Mouse (Mus musculus): Measurements from ENCODE around the gene Ttc7b. TPM values are rescaled to one million over a fixed set of nuclear protein-coding genes. Genes with fewer than 3 reads are reported as not detected.

The Ttc7b gene
- polyA plus RNA-seq, 1 experiment from 2014 or later, result 8.5 TPM

DNA sequence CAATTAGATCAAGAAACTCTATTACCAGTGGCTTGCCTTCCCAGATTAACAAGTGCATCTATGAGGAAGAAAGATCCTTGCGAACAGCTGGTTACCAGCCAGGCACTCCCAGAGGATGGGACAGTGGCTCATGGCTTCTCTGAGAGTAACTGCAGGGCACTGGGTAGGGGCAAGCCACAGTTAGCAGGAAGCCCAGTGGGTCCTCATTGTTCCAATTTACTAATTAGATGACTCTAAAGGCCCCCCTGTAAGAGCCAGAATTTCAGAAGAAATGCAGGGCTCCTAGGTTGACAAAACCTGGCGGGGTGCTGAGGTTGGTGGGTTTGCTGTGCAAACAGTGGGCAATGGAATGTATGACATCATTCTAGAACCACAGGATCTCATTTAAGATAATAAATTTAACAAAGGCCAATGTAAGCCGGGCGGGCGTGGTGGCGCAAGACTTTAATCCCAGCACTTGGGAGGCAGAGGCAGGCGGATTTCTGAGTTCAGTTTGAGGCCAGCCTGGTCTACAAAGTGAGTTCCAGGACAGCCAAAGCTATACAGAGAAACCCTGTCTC is 179.6 kb downstream of the Ttc7b start:
- ATAC-seq (ENCODE audit: low FRiP score, low TSS enrichment) (no peak), DNase-seq (no peak)
- Histone ChIP-seq H3K9ac (replicated peaks; ENCODE audit: low read length) (no peak overlapping the region), H3K27me3 (ENCODE audit: control insufficient read depth, insufficient read depth, low read length) (no peaks in the 10 kb centered on the region), H3K27ac (replicated peaks; ENCODE audit: low read depth, low read length) (no peak overlapping the region), H3K4me3 (replicated peaks; ENCODE audit: low read depth, low read length) (no peak overlapping the region), H3K4me2 (ENCODE audit: low read length) (no peak overlapping the region), H3K9me3 (ENCODE audit: control insufficient read depth, low read length) (no peaks in the 10 kb centered on the region), H3K36me3 (ENCODE audit: control insufficient read depth, insufficient read depth, low read length) (0 out of 2 replicates have a peak, but pooled peaks cover 3% of the 10 kb centered on the region), H3K4me1 (ENCODE audit: control insufficient read depth, insufficient read depth, low read length) (peaks cover 14% of the 10 kb centered on the region)
- 85% methylated on average over 7 of the region's 7 CpGs for WGBS

DNA sequence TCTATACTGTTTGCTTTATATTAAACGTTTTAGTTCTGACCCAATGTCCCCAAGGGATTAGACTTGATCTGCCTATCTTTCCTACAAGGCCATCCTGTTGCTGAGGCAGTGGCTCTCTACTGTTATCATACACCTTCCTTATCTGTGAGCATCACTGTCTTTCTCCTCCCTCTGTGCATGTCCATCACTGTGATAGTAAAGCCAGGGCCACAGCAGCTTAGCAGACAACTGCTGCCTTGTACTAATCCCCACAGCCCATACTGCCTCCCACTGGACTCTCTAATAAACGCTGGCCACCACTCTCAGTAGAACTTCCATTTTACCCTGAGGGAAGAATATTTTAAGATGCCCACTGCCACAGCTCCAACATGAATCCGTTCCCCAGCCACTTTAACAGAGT is 182.6 kb downstream of the Ttc7b start:
- H3K4me2 ChIP-seq (ENCODE audit: low read length), result no peak overlapping the region
- peak; percentile 74 for DNase-seq
- H3K4me3 ChIP-seq (replicated peaks; ENCODE audit: low read depth, low read length), result no peak overlapping the region
- peak overlapping the region; percentile 68 for H3K27ac ChIP-seq (replicated peaks; ENCODE audit: low read depth, low read length)
- H3K9me3 ChIP-seq (ENCODE audit: control insufficient read depth, low read length), result no peaks in the 10 kb centered on the region
- peaks cover 14% of the 10 kb centered on the region for H3K4me1 ChIP-seq (ENCODE audit: control insufficient read depth, insufficient read depth, low read length)
- ATAC-seq (ENCODE audit: low FRiP score, low TSS enrichment), result peak; percentile 68
- H3K36me3 ChIP-seq (ENCODE audit: control insufficient read depth, insufficient read depth, low read length), result no peaks in the 10 kb centered on the region
- no peaks in the 10 kb centered on the region for H3K27me3 ChIP-seq (ENCODE audit: control insufficient read depth, insufficient read depth, low read length)
- WGBS, result 26% methylated on average over 3 of the region's 3 CpGs
- H3K9ac ChIP-seq (replicated peaks; ENCODE audit: low read length), result no peak overlapping the region

DNA sequence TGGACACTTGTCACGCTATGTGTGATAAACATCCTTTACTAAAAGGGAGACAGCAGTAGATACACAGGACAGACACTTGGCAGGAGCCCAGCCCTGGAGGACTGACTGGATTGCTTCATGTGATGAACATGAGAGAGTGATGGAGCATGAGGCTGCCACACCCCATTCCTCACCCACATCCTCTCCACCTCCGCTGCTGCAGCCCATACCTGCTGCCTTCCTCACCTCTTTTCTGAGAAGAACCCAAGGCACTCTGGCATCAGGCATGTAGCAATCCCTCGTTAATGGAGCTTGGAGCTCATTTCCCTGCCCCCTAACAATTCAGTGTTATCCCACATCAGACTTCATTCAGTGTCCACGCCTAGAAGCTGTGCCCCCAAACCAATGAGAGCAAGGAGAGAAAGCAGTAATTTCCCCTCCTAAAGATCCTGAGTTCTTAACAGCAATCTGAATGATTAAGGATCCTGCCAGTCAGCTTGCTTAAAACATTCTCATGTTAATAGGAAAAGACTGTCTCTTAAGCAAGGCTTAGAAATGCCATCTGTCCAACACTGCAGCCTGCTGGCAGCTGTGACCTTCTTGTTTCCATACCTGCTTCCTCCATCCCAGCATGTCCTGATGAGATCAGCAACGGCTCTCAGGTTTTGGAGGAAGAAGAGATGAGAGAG is 183.1 kb downstream of the Ttc7b start:
- Histone ChIP-seq H3K4me1 (ENCODE audit: control insufficient read depth, insufficient read depth, low read length) (peaks cover 14% of the 10 kb centered on the region), H3K9me3 (ENCODE audit: control insufficient read depth, low read length) (no peaks in the 10 kb centered on the region), H3K27me3 (ENCODE audit: control insufficient read depth, insufficient read depth, low read length) (no peaks in the 10 kb centered on the region), H3K27ac (replicated peaks; ENCODE audit: low read depth, low read length) (peak overlapping the region; percentile 68), H3K4me3 (replicated peaks; ENCODE audit: low read depth, low read length) (no peak overlapping the region), H3K4me2 (ENCODE audit: low read length) (no peak overlapping the region), H3K36me3 (ENCODE audit: control insufficient read depth, insufficient read depth, low read length) (no peaks in the 10 kb centered on the region), H3K9ac (replicated peaks; ENCODE audit: low read length) (no peak overlapping the region)
- 37% methylated on average over 5 of the region's 5 CpGs for whole genome bisulfite sequencing
- ATAC-seq (ENCODE audit: low FRiP score, low TSS enrichment) (peak; percentile 79; the same call in 1 of the 2 replicates), DNase-seq (peak; percentile 79)

DNA sequence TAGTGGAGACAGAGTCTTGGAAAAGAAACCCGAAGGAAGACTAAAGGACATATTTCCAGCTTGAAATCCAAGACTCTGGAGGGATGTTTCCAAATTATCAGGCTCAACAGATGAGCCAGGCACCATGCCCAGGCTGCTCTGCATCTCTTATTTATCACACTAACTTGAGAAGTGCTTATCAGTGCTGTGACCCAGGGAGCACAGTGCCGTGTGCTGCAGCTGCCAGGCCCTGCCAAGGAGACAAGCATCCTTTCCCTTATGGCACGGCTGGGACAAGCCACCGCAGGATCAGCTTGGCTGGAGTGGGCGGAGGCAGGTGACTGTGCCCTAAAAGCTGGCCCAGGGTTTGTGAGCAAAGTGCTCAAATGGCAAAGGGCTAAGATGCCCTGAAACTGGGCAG is 184.4 kb downstream of the Ttc7b start:
- H3K27ac ChIP-seq (replicated peaks; ENCODE audit: low read depth, low read length), result no peak overlapping the region
- H3K9me3 ChIP-seq (ENCODE audit: control insufficient read depth, low read length), result no peaks in the 10 kb centered on the region
- H3K4me2 ChIP-seq (ENCODE audit: low read length), result no peak overlapping the region
- H3K9ac ChIP-seq (replicated peaks; ENCODE audit: low read length), result no peak overlapping the region
- H3K36me3 ChIP-seq (ENCODE audit: control insufficient read depth, insufficient read depth, low read length), result 0 out of 2 replicates have a peak, but pooled peaks cover 7% of the 10 kb centered on the region
- WGBS, result 72% methylated on average over 5 of the region's 5 CpGs
- H3K27me3 ChIP-seq (ENCODE audit: control insufficient read depth, insufficient read depth, low read length), result no peaks in the 10 kb centered on the region
- DNase-seq (no peak), ATAC-seq (ENCODE audit: low FRiP score, low TSS enrichment) (no peak)
- H3K4me1 ChIP-seq (ENCODE audit: control insufficient read depth, insufficient read depth, low read length), result peaks cover 14% of the 10 kb centered on the region
- H3K4me3 ChIP-seq (replicated peaks; ENCODE audit: low read depth, low read length), result no peak overlapping the region

DNA sequence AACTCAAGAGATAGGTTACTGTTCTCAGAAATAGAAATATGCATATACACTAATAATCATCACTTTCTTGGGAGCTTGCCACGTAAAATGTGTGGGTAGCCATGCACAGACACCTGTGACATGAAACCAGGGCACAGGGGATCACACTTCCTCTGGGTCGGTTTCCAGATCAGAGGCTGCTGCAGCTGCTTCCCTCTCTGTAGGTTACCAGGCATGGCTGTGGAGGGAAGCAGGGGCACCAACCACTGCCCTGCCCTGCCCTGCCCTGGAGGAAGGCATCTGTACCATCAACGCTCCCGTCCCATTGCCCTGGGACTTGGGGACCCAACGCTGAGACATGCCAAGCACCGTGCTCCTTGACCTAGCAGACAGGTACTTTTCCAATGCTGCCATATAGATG is 188.8 kb downstream of the Ttc7b start:
- DNase-seq (no peak), ATAC-seq (ENCODE audit: low FRiP score, low TSS enrichment) (no peak)
- H3K27me3 ChIP-seq (ENCODE audit: control insufficient read depth, insufficient read depth, low read length), result no peaks in the 10 kb centered on the region
- no peak overlapping the region for H3K4me2 ChIP-seq (ENCODE audit: low read length)
- no peak overlapping the region for H3K27ac ChIP-seq (replicated peaks; ENCODE audit: low read depth, low read length)
- H3K4me3 ChIP-seq (replicated peaks; ENCODE audit: low read depth, low read length), result no peak overlapping the region
- H3K9me3 ChIP-seq (ENCODE audit: control insufficient read depth, low read length), result no peaks in the 10 kb centered on the region
- no peaks in the 10 kb centered on the region for H3K4me1 ChIP-seq (ENCODE audit: control insufficient read depth, insufficient read depth, low read length)
- H3K9ac ChIP-seq (replicated peaks; ENCODE audit: low read length), result no peak overlapping the region
- WGBS, result 98% methylated on average over 6 of the region's 6 CpGs
- H3K36me3 ChIP-seq (ENCODE audit: control insufficient read depth, insufficient read depth, low read length), result 0 out of 2 replicates have a peak, but pooled peaks cover 17% of the 10 kb centered on the region

DNA sequence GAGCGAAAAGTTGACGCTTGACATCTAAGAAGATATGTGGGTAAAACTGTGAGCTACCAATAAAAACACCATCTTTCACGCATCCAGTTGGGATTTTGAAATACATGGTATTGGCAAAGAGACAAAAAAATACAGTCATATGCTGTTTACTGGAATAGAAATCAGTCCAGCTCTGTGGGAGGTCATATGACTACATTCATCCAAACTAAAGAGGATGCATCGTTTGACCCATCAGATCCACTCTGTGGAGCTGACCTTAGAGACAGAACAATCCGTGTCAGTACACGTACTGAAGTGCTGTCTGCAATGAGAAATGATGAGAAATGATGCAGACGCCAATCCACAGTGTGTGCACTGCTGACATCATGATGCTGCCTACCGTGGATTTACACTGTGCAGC is 190.4 kb downstream of the Ttc7b start:
- H3K27ac ChIP-seq (replicated peaks; ENCODE audit: low read depth, low read length), result no peak overlapping the region
- H3K36me3 ChIP-seq (ENCODE audit: control insufficient read depth, insufficient read depth, low read length), result peaks cover 21% of the 10 kb centered on the region; the same call in 1 of the 2 replicates
- no peak for DNase-seq
- no peak for ATAC-seq (ENCODE audit: low FRiP score, low TSS enrichment)
- no peaks in the 10 kb centered on the region for H3K9me3 ChIP-seq (ENCODE audit: control insufficient read depth, low read length)
- no peaks in the 10 kb centered on the region for H3K27me3 ChIP-seq (ENCODE audit: control insufficient read depth, insufficient read depth, low read length)
- WGBS, result 92% methylated on average over 8 of the region's 8 CpGs
- H3K9ac ChIP-seq (replicated peaks; ENCODE audit: low read length), result no peak overlapping the region
- H3K4me1 ChIP-seq (ENCODE audit: control insufficient read depth, insufficient read depth, low read length), result no peaks in the 10 kb centered on the region
- no peak overlapping the region for H3K4me3 ChIP-seq (replicated peaks; ENCODE audit: low read depth, low read length)
- H3K4me2 ChIP-seq (ENCODE audit: low read length), result no peak overlapping the region

DNA sequence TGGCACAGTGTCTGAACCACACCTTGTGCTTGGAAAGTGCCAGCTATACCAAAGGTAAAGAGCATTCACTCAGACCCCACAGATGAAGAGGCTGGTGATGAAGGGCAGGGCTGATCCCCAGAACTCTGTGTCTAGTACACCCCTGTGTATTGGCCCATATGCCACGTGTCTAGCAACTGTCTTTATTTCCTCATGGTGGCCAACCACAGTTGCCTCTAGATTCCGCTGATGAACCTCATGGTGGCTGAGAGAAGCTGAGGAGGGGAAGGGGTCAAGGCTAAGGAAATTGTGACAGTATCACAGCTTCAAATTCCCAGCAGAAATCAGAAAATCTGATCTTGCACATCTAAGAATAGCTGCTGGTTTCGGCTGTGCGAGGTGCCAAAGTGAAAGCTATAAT is 191.6 kb downstream of the Ttc7b start:
- H3K9ac ChIP-seq (replicated peaks; ENCODE audit: low read length), result no peak overlapping the region
- ATAC-seq (ENCODE audit: low FRiP score, low TSS enrichment) (no peak), DNase-seq (no peak)
- WGBS, result 94% methylated on average over 4 of the region's 4 CpGs
- no peak overlapping the region for H3K4me3 ChIP-seq (replicated peaks; ENCODE audit: low read depth, low read length)
- H3K4me2 ChIP-seq (ENCODE audit: low read length), result no peak overlapping the region
- H3K4me1 ChIP-seq (ENCODE audit: control insufficient read depth, insufficient read depth, low read length), result no peaks in the 10 kb centered on the region
- no peak overlapping the region for H3K27ac ChIP-seq (replicated peaks; ENCODE audit: low read depth, low read length)
- no peaks in the 10 kb centered on the region for H3K9me3 ChIP-seq (ENCODE audit: control insufficient read depth, low read length)
- H3K27me3 ChIP-seq (ENCODE audit: control insufficient read depth, insufficient read depth, low read length), result no peaks in the 10 kb centered on the region
- H3K36me3 ChIP-seq (ENCODE audit: control insufficient read depth, insufficient read depth, low read length), result peaks cover 25% of the 10 kb centered on the region; the same call in 1 of the 2 replicates

DNA sequence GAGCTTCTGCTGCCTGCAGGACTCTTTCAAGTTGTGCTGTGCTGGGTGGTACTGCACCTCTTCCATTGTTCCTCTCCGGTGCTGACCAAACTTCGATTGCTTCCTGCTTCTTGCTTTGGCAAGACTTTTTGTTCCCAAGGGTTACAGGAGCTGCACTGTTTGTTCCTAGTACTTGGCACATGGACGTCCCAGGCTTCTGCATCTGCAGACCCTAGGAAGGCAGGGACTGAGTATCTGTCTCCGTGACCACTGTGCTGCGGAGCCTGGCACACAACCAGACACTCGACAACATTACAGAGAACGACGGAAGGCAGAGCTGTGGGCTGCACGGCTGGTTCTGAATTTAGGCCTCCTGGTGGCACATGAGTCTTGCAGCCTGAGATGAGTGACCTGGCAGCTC is 192.1 kb downstream of the Ttc7b start:
- no peak for DNase-seq
- H3K4me2 ChIP-seq (ENCODE audit: low read length), result no peak overlapping the region
- no peaks in the 10 kb centered on the region for H3K27me3 ChIP-seq (ENCODE audit: control insufficient read depth, insufficient read depth, low read length)
- H3K4me3 ChIP-seq (replicated peaks; ENCODE audit: low read depth, low read length), result no peak overlapping the region
- no peak overlapping the region for H3K27ac ChIP-seq (replicated peaks; ENCODE audit: low read depth, low read length)
- H3K9ac ChIP-seq (replicated peaks; ENCODE audit: low read length), result no peak overlapping the region
- ATAC-seq (ENCODE audit: low FRiP score, low TSS enrichment), result no peak
- H3K9me3 ChIP-seq (ENCODE audit: control insufficient read depth, low read length), result no peaks in the 10 kb centered on the region
- peaks cover 25% of the 10 kb centered on the region; the same call in 1 of the 2 replicates for H3K36me3 ChIP-seq (ENCODE audit: control insufficient read depth, insufficient read depth, low read length)
- H3K4me1 ChIP-seq (ENCODE audit: control insufficient read depth, insufficient read depth, low read length), result no peaks in the 10 kb centered on the region
- WGBS, result 90% methylated on average over 9 of the region's 9 CpGs

DNA sequence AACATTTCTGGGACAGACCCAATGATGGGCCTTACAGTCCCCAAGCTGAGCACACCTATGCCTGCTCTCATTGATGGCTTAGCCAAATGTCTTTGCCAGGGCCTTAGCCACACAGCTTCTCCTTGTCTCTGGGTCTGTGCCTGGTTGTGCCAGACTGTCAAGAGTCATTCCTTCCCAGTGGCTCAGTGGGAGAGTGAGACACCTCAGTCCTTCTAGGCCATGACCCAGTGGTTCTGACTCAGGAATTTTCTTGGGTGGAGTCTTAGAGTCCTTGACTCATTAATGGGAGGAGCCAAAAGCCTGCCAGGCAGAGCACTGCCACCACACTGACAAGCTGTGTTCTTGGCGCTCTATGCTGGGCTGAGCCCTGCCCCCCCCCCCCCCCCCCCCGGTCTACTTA is 193.9 kb downstream of the Ttc7b start:
- DNase-seq (no peak), ATAC-seq (ENCODE audit: low FRiP score, low TSS enrichment) (no peak)

More for the DNA sequence above, 193.9 kb downstream of the Ttc7b start:
- H3K27ac ChIP-seq (replicated peaks; ENCODE audit: low read depth, low read length), result no peak overlapping the region
- H3K4me2 ChIP-seq (ENCODE audit: low read length), result no peak overlapping the region
- peaks cover 23% of the 10 kb centered on the region; the same call in 1 of the 2 replicates for H3K36me3 ChIP-seq (ENCODE audit: control insufficient read depth, insufficient read depth, low read length)
- H3K27me3 ChIP-seq (ENCODE audit: control insufficient read depth, insufficient read depth, low read length), result no peaks in the 10 kb centered on the region
- WGBS, result 79% methylated on average over 2 of the region's 2 CpGs
- peaks cover 6% of the 10 kb centered on the region for H3K4me1 ChIP-seq (ENCODE audit: control insufficient read depth, insufficient read depth, low read length)
- no peak overlapping the region for H3K4me3 ChIP-seq (replicated peaks; ENCODE audit: low read depth, low read length)
- no peaks in the 10 kb centered on the region for H3K9me3 ChIP-seq (ENCODE audit: control insufficient read depth, low read length)
- H3K9ac ChIP-seq (replicated peaks; ENCODE audit: low read length), result no peak overlapping the region

Data from midbrain, embryonic 14.5 days (tissue).